Mouse (Mus musculus): ENCODE results near the gene Gm38431. TPM values are rescaled to one million over a fixed set of nuclear protein-coding genes. Genes with fewer than 3 reads are reported as not detected.

Gm38431 gene
- 1 to 10 TPM; 1.3 to 2.2 (median 1.6) TPM for total RNA-seq (2022)

GRCm38 (mm10) chr9:21091707-21092320 is at the start of gene Gm38431, which contains the start of gene Raver1:
TSS of gene Gm38431 (minus strand) at chr9:21091997.
TSS of gene Raver1 (minus strand) at chr9:21092008.
- DNase-seq (ENCODE audit: low spot score in 2 of 2): peak; percentile 89 to 98

GRCm38 (mm10) chr9:21138386-21138785 is 46.6 kb upstream of the Gm38431 start:
- DNase-seq (ENCODE audit: low spot score in 2 of 2): no peak

DNA sequence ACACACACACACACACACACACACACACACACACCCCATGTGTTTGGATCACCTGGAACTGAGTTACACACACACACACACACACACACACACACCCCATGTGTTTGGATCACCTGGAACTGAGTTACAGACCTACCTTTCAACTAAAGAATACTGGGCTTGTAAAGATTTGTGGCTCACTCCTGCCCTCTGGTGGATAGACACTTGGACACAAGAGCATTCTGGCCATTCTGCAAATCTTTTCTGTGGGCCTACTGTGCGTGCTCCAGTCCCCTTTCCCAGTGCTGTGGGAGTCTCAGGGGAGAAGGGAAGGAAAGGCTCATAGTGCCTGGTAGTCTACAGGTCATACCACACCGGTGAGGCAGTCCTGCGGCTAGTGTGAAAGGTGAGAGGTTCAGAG is 45.4 kb upstream of the Gm38431 start:
- DNase-seq (ENCODE audit: low spot score in 2 of 2): peak in 1 of 2 experiments; percentile 22

GRCm38 (mm10) chr9:21136401-21136800 is 44.6 kb upstream of the Gm38431 start:
- no peak for DNase-seq (ENCODE audit: low spot score in 2 of 2)

DNA sequence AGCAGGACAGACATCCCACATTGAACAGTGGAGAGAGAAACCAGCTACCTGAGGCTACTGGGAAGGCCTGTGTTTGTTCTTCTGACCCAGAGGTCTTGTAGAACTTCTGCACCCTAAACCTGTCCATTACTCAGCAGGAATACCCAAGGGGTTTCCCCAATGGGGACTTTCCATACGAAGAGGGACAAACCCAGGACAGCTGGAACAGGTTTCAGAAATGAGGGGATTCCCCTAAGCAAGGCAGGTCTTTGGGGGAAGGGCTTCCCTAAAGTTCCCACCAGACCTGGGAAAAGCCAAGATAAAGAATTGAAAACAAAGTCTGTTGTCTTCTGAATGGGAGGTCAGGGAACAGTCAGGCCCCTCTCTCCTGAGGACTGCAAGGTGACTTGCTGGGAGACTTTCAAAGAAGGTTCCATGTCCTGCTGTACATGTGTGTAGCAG is 44.2 kb upstream of the Gm38431 start:
- no peak for DNase-seq (ENCODE audit: low spot score in 2 of 2)

- no peak for DNase-seq (ENCODE audit: low spot score in 2 of 2)
Observed at GRCm38 (mm10) chr9:21135329-21135890, 43.6 kb upstream of the Gm38431 start.

DNA sequence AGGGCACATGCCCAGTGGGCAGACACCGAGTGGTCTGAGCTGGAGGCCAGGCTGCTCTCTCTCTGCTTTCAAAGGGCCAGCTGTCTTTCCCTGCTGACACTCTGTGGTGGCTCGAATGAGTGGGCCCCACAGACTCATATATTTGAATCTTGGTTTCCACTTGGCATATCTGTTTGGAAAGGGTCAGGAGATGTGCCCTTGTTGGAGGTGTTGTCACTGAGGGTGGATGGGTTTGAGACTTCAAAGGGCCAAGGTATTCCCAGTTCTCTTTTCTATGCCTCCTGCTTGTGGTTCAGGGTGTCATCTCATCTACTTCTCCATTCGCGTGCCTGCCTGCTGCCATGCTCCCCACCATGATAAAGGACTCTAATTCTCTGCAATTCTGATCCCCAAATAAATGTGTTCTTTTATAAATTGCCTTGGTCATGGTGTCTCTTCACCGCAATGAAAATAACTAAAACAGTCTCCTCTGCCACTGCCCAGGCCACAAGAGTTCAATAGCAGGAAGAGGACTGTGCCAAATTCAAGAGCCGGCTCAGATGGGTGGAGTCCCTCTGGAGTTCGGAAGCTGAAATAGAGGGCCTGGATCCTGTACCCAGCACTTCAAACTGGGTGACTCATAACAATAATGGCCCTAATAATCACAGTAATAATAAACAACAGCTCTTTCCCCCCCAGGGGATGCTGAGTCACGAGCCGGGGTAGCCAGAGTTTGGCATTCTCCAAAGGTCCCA is 43.0 kb upstream of the Gm38431 start:
- no peak for DNase-seq (ENCODE audit: low spot score in 2 of 2)

DNA sequence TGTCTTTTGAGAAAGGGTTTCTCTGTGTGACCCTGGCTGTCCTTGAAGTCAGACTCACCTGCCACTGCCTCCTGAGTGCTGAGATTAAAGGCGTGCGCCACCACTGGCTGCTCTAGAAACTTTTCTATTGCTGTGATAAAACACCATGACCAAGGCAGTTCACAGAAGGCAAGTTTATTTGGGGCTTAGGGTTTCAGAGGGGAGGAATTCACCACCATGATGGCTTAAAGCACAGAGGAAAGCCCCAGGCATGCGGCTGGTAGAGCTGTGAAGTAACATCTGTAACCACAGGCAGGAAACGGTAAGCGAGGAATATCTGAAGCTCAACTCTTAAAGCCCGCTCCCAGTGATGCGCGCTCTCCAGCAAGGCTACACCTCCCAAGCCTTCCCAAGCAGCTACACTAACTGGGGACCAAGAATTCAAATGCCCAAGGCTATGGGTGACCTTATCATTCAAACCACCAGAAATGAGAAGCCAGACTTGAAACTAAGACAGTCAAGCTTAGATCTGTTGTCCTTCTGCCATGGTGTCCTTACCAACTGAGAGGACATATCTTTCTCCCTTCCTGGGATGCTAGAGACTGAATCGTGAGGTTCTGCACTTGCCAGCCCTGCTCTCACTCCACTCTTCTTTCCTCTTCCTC is 41.4 kb upstream of the Gm38431 start:
- DNase-seq (ENCODE audit: low spot score in 2 of 2): no peak

GRCm38 (mm10) chr9:21132102-21132775 is 40.4 kb upstream of the Gm38431 start:
- DNase-seq (ENCODE audit: low spot score in 2 of 2): no peak

DNA sequence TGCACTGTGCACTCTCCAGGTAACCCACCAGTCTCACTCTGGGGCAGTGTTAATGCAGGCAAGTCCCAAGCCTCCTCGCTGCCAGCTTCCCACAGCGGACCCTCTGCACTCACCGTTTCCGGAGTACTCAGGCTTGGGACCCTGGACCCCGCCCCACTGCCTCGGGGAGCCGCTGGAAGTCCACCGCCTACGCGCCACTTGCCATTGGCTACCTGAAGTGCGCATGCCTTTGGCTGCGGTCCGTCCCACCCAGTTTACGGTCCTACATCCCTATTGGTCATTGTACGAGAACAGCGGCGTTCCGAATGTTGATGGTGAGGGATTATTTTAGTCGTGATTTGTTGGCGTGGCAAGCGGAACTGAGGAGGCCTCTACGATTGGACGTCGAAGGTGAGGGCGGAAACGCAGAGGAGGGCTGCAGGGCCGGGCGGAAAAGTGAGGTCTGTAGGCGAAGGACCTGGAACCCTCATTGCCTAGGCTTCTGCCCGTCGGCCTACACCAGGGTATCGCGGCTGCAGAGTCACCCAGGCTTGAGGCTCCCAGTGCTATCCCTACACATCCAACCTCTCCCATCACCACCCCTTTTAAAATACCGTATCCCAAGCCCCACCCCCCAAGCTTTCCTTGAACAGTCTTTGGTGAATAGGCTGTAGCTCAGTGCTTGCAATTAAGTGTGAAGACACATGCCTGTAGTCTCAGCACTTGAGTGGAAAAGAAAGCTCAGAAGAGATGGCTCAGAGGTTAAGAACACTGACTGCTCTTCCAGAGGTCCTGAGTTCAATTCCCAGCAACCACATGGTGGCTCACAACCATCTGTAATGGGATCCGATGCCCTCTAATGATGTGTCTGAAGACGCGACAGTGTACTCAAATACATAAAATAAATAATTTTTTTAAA is 39.5 kb upstream of the Gm38431 start, which contains the start of gene Tyk2:
Tyk2 (minus strand) TSS at position 185 of the 898 bp plus-strand sequence.
- DNase-seq (ENCODE audit: low spot score in 2 of 2): peak; percentile 78 to 96

DNA sequence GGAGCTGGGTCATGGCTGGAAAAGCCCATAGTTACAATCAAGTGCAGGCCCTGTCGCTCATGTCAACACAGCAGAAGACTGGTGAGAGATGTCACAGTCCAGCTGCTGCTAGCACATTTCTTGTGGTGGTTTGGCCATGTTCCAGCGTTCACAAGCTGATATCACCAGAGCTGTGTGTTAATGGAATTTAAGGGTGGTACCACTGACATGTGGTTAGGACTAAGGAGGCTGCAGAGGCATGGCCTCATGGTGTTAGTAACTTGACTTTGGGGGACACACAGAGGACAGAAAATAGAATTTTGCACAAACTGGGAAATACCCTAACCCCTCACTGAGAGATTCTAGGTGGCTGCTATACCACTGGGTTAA is 34.4 kb upstream of the Gm38431 start:
- no peak for DNase-seq (ENCODE audit: low spot score in 2 of 2)

- DNase-seq (ENCODE audit: low spot score in 2 of 2): no peak
Observed at GRCm38 (mm10) chr9:21125502-21126258, 33.9 kb upstream of the Gm38431 start.

GRCm38 (mm10) chr9:21124837-21125236 is 33.0 kb upstream of the Gm38431 start:
- DNase-seq (ENCODE audit: low spot score in 2 of 2): no peak

- DNase-seq (ENCODE audit: low spot score in 2 of 2): no peak
Observed at GRCm38 (mm10) chr9:21121483-21121882, 29.7 kb upstream of the Gm38431 start.

- no peak for DNase-seq (ENCODE audit: low spot score in 2 of 2)
Observed at GRCm38 (mm10) chr9:21117073-21117472, 25.3 kb upstream of the Gm38431 start.

GRCm38 (mm10) chr9:21115105-21115504 is 23.3 kb upstream of the Gm38431 start:
- no peak for DNase-seq (ENCODE audit: low spot score in 2 of 2)

- DNase-seq (ENCODE audit: low spot score in 2 of 2): no peak
Observed at GRCm38 (mm10) chr9:21114190-21114589, 22.4 kb upstream of the Gm38431 start.

- no peak for DNase-seq (ENCODE audit: low spot score in 2 of 2)
Observed at GRCm38 (mm10) chr9:21113751-21114150, 22.0 kb upstream of the Gm38431 start.

DNA sequence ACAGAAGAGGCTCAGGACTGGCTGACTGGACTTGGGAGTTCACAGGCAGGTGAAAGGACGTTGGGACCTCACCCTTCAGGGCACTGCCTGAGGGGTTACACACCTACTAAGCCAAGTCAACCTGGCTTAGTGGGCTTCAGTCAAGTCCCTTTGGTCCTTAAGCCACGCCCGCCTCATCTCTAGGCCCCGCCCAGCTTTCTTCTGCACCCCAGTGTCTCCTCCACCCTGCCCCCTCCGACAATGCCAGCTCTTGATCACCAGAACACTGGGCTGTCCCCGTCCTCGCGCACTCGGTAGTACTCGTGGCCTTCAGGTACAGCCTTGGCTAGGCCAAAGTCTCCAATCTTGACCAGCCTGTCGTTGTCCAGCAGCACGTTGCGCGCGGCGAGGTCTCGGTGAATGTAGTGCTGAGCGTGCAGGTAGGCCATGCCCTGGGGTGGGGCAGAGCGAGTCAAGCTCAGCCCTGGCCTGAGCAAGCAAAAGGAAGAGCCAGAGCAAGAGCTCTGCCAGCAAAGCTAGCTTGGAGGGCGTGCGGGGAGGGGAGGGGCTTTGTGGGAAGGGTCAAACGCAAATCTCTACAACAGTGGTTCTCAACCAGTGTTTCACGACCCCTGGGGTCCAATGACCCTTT is 15.9 kb upstream of the Gm38431 start:
- no peak for DNase-seq (ENCODE audit: low spot score in 2 of 2)

Data from left cerebral cortex, adult 8-10 months (tissue).